Mouse (Mus musculus): Measurements from ENCODE around the gene Irgq. TPM values are rescaled to one million over a fixed set of nuclear protein-coding genes. Genes with fewer than 3 reads are reported as not detected.
"Not testable (repeated sequence)": the region's sequence is repeated elsewhere in the genome, so short reads cannot be mapped to it uniquely, and the experiment has no call there.

Gene Irgq
- total and polyA plus RNA-seq, 3 experiments: 5.1 to 10.1 (median 9.9) TPM

- TF ChIP-seq TCF12 (IDR thresholded peaks at IDR 0.05; ENCODE audit: low read depth, low read length) (no peak), MEF2A (IDR thresholded peaks at IDR 0.05; ENCODE audit: borderline replicate concordance, low read depth, low read length) (no peak), ELF1 (IDR thresholded peaks at IDR 0.05; ENCODE audit: low read depth, low read length) (no peak), RCOR1 (conservative IDR thresholded peaks at IDR 0.05; ENCODE audit: low read depth, low read length) (no peak), KAT2A (IDR thresholded peaks at IDR 0.05; ENCODE audit: insufficient replicate concordance, low read length) (no peak), POLR2AphosphoS2 (IDR thresholded peaks at IDR 0.05; ENCODE audit: low read depth, low read length) (no peak), ZKSCAN1 (IDR thresholded peaks at IDR 0.05; ENCODE audit: borderline replicate concordance, low read depth, low read length) (no peak), HCFC1 (IDR thresholded peaks at IDR 0.05; ENCODE audit: low read depth, low read length) (no peak), MAX (IDR thresholded peaks at IDR 0.05; ENCODE audit: low read length) (no peak), NRF1 (IDR thresholded peaks at IDR 0.05; ENCODE audit: low read depth, low read length) (no peak), CTCF (conservative IDR thresholded peaks at IDR 0.05 in 1 of 2, IDR thresholded peaks at IDR 0.05 in 1 of 2; ENCODE audit: low read depth in 2 of 2, low read length in 2 of 2) (no peak), E2F4 (IDR thresholded peaks at IDR 0.05; ENCODE audit: insufficient replicate concordance, low read depth, low read length) (no peak), CHD2 (IDR thresholded peaks at IDR 0.05; ENCODE audit: low read length) (no peak), NELFE (IDR thresholded peaks at IDR 0.05; ENCODE audit: low read depth, low read length) (no peak), ZMIZ1 (IDR thresholded peaks at IDR 0.05; ENCODE audit: low read depth, low read length) (no peak), BHLHE40 (IDR thresholded peaks at IDR 0.05; ENCODE audit: low read depth, low read length) (no peak)
- peaks cover 6 to 17% of the 10 kb centered on the region in 2 experiments for H3K4me1 ChIP-seq (ENCODE audit: control insufficient read depth in 1 of 2, insufficient read depth in 2 of 2)
- no peak overlapping the region for H3K4me2 ChIP-seq (ENCODE audit: insufficient read depth, low read depth, poor library complexity, severe bottlenecking)
- dilution Hi-C loops (cut with MboI; ENCODE audit: extremely low pct_ligation_motif_present, extremely low pct_unique_long_range_greater_than_20kb, low sequenced_read_pairs) (no loop called here), in situ Hi-C loops (cut with MboI; ENCODE audit: low pct_ligation_motif_present, low pct_unique_long_range_greater_than_20kb, low sequenced_read_pairs) (no loop called here)
- no peak overlapping the region for H3K9ac ChIP-seq (ENCODE audit: insufficient read depth, low read depth)
- no peaks in the 10 kb centered on the region for H3K79me2 ChIP-seq (replicated peaks; ENCODE audit: control insufficient read depth, extremely low read depth, insufficient read depth, poor library complexity, severe bottlenecking)
- H3K27me3 ChIP-seq (replicated peaks): no peaks in the 10 kb centered on the region
- no peak overlapping the region for H3K27ac ChIP-seq (ENCODE audit: insufficient read depth, low read depth)
- H3K4me3 ChIP-seq (replicated peaks in 1 of 3; ENCODE audit: low read depth in 2 of 3, low read length in 2 of 3, poor library complexity in 1 of 3): no peak overlapping the region
- no peaks in the 10 kb centered on the region for H3K9me3 ChIP-seq (replicated peaks; ENCODE audit: low read length)
- DNase-seq (ENCODE audit: extremely low read depth): no peak
- peaks cover 0 to 22% of the 10 kb centered on the region in 2 experiments for H3K36me3 ChIP-seq (replicated peaks in 1 of 2; ENCODE audit: control insufficient read depth in 1 of 2, insufficient read depth in 1 of 2, low read length in 1 of 2)
Measured at GRCm38 (mm10) chr7:24519130-24519529, 11.4 kb upstream of the Irgq start.

- Histone ChIP-seq H3K4me1 (ENCODE audit: control insufficient read depth in 1 of 2, insufficient read depth in 2 of 2) (peaks cover 6 to 20% of the 10 kb centered on the region in 2 experiments), H3K36me3 (replicated peaks in 1 of 2; ENCODE audit: control insufficient read depth in 1 of 2, insufficient read depth in 1 of 2, low read length in 1 of 2) (peaks cover 0 to 15% of the 10 kb centered on the region in 2 experiments)
- H3K4me3 ChIP-seq (replicated peaks in 1 of 3; ENCODE audit: low read depth in 2 of 3, low read length in 2 of 3, poor library complexity in 1 of 3); H3K27ac ChIP-seq (ENCODE audit: insufficient read depth, low read depth); H3K4me2 ChIP-seq (ENCODE audit: insufficient read depth, low read depth, poor library complexity, severe bottlenecking); dilution Hi-C loops (cut with MboI; ENCODE audit: extremely low pct_ligation_motif_present, extremely low pct_unique_long_range_greater_than_20kb, low sequenced_read_pairs); H3K9me3 ChIP-seq (replicated peaks; ENCODE audit: low read length); H3K9ac ChIP-seq (ENCODE audit: insufficient read depth, low read depth); DNase-seq (ENCODE audit: extremely low read depth); H3K27me3 ChIP-seq (replicated peaks); H3K79me2 ChIP-seq (replicated peaks; ENCODE audit: control insufficient read depth, extremely low read depth, insufficient read depth, poor library complexity, severe bottlenecking); in situ Hi-C loops (cut with MboI; ENCODE audit: low pct_ligation_motif_present, low pct_unique_long_range_greater_than_20kb, low sequenced_read_pairs): not testable (repeated sequence)
Measured at GRCm38 (mm10) chr7:24520054-24520453, 10.4 kb upstream of the Irgq start.

Data from CH12.LX (cell line).